Mouse (Mus musculus) ES-E14 (cell line): ENCODE measurements around the gene Sh3tc1.
A peak's percentile ranks its signal among the peaks of the same experiment; 100 is the strongest.

ENCODE experiments used
- CHD2 ChIP-seq: IDR thresholded peaks from 2 replicates; pipeline ENCODE4 v1.6.1; 2014; ENCODE audit warnings: mild to moderate bottlenecking, low read depth, low read length, inconsistent platforms
- ZC3H11A ChIP-seq: IDR thresholded peaks from 2 replicates; pipeline ENCODE4 v1.6.1; 2012; ENCODE audit warnings: low read depth, mild to moderate bottlenecking, inconsistent platforms, low read length, borderline replicate concordance
- ZNF384 ChIP-seq: IDR thresholded peaks from 2 replicates; pipeline ENCODE4 v1.6.1; 2012; ENCODE audit warnings: low read depth, low read length, inconsistent platforms

DNA sequence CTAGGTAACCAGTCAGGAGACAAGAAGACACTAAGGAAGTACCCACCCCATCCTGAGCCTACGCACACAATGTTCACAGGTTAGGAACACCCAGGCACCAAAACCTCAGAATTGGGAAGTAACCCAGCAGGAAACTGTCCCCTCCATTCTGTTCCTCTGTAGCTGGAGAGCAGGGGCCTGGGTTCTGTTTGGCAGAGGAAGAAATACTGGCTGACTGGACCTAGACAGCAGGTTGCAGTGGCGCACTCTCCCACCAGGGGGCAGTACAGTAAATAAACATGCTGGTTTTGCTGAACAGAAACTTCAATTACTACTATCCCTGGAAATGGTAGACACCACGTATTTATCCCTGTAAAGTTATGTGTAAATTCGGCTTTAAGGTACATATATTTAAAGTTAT, 7.1 kb upstream of the Sh3tc1 start:
- TF ChIP-seq CHD2 (no peak), ZNF384 (no peak), ZC3H11A (peak; percentile 9; the same call in 1 of the 2 replicates)
